Mouse (Mus musculus) Patski (cell line): ENCODE measurements around the gene Clstn1. TPM values are rescaled to one million over a fixed set of nuclear protein-coding genes. Genes with fewer than 3 reads are reported as not detected.

Experiments
- ATAC-seq: fragments of 100-300 bp; one replicate; pipeline ENCODE4 v1.8.0; 2021
- CTCF ChIA-PET: fragments of 350-600 bp; sonication (Branson Sonifier 250); formaldehyde crosslinking; loops from one replicate; lab custom pipeline; 2022; ENCODE audit warnings: inconsistent platforms; lab: Charles Lee
- POLR2A ChIA-PET: fragments of 350-600 bp; sonication (Branson Sonifier 250); formaldehyde crosslinking; loops from one replicate; lab custom pipeline; 2022; ENCODE audit warnings: antibody characterized with exemption, inconsistent platforms; lab: Charles Lee
- DNase-seq: peaks from one replicate; pipeline ENCODE4 v3.0.0-alpha.2; 2011; ENCODE audit warnings: low read depth, low spot score
- H3K27me3 ChIP-seq: fragments of 371-371 bp; one replicate; pipeline ENCODE4 v1.5.1; 2021
- CTCF ChIP-seq: fragments of 100-300 bp; IDR thresholded peaks from one replicate; pipeline ENCODE4 v1.5.1; 2021
- in situ Hi-C: fragments of 300-500 bp; cut with MboI; formaldehyde crosslinking; loops from 3 replicates; pipeline ENCODE4 v1.11.1; 2018; ENCODE audit warnings: low pct_unique_long_range_greater_than_20kb, mixed read lengths
- polyA plus RNA-seq: library from polyadenylated mRNA; unstranded; gene quantifications from one replicate; pipeline ENCODE4 v1.2.3, GENCODE M21; 2021

The Clstn1 gene
- polyA plus RNA-seq, 1 experiment from 2014 or later = 195 TPM

- no peaks in the 10 kb centered on the region for H3K27me3 ChIP-seq
- in situ Hi-C loops = no loop called here
- ChIA-PET POLR2A (no interaction called here), CTCF (no interaction called here)
- TF ChIP-seq CTCF = no peak
- ATAC-seq = no peak
- DNase-seq = no peak
Measured at GRCm38 (mm10) chr4:149684841-149685623, 98.8 kb downstream of the Clstn1 start.

- no peaks in the 10 kb centered on the region for H3K27me3 ChIP-seq
- DNase-seq (no peak), ATAC-seq (no peak)
- TF ChIP-seq CTCF = no peak
- ChIA-PET POLR2A (no interaction called here), CTCF (interaction anchor here (1.5 kb wide), 1 partner anchor 10 kb away, joined by 3 read pairs; no protein-coding TSS in a partner anchor)
- in situ Hi-C loops = no loop called here
Measured at GRCm38 (mm10) chr4:149688861-149689260, 102.6 kb downstream of the Clstn1 start.

- in situ Hi-C loops = no loop called here
- ATAC-seq (no peak), DNase-seq (no peak)
- POLR2A ChIA-PET = interaction anchor here (1.2 kb wide), 1 partner anchor 155 kb away, joined by 3 read pairs; no protein-coding TSS in a partner anchor
- TF ChIP-seq CTCF = no peak
- H3K27me3 ChIP-seq = no peaks in the 10 kb centered on the region
- CTCF ChIA-PET = interaction anchor here (1.0 kb wide), 1 partner anchor 11 kb away, joined by 4 read pairs; no protein-coding TSS in a partner anchor
Measured at GRCm38 (mm10) chr4:149689822-149690700, 103.8 kb downstream of the Clstn1 start.

- in situ Hi-C loops = no loop called here
Measured at GRCm38 (mm10) chr4:149690828-149691280, 104.6 kb downstream of the Clstn1 start.

GRCm38 (mm10) chr4:149691368-149691767 lies 105.1 kb downstream of the Clstn1 start:
- no peak for ATAC-seq
- in situ Hi-C loops = no loop called here
- CTCF ChIA-PET = interaction anchor here (1.2 to 1.5 kb wide), 3 partner anchors 11 to 63 kb away, joined by 3 to 5 read pairs (median 3); partner anchors contain the start of gene Pik3cd
- POLR2A ChIA-PET = interaction anchor here (1.2 kb wide), 1 partner anchor 157 kb away, joined by 3 read pairs; no protein-coding TSS in a partner anchor
- TF ChIP-seq CTCF = no peak
- no peaks in the 10 kb centered on the region for H3K27me3 ChIP-seq
- DNase-seq = no peak

More at GRCm38 (mm10) chr4:149690828-149691280, 104.6 kb downstream of the Clstn1 start:
- DNase-seq (no peak), ATAC-seq (no peak)
- TF ChIP-seq CTCF = no peak
- H3K27me3 ChIP-seq = no peaks in the 10 kb centered on the region
- CTCF ChIA-PET = interaction anchor here (1.0 to 1.5 kb wide), 3 partner anchors 10 to 20 kb away, joined by 3 to 5 read pairs (median 4); partner anchors contain the start of gene Pik3cd
- POLR2A ChIA-PET = interaction anchor here (1.2 kb wide), 1 partner anchor 156 kb away, joined by 3 read pairs; no protein-coding TSS in a partner anchor

- no peak for ATAC-seq
- no peak for TF ChIP-seq CTCF
- DNase-seq = no peak
- no peaks in the 10 kb centered on the region for H3K27me3 ChIP-seq
- ChIA-PET POLR2A (no interaction called here), CTCF (no interaction called here)
- in situ Hi-C loops = no loop called here
Measured at GRCm38 (mm10) chr4:149696189-149696971, 110.1 kb downstream of the Clstn1 start.

- TF ChIP-seq CTCF = no peak
- ATAC-seq (no peak), DNase-seq (no peak)
- CTCF ChIA-PET = no interaction called here
- H3K27me3 ChIP-seq = no peaks in the 10 kb centered on the region
- POLR2A ChIA-PET = interaction anchor here (0.7 kb wide), 1 partner anchor 59 kb away, joined by 3 read pairs; no protein-coding TSS in a partner anchor
- in situ Hi-C loops = no loop called here
Measured at GRCm38 (mm10) chr4:149697506-149698196, 111.4 kb downstream of the Clstn1 start.

- ChIA-PET POLR2A (interaction anchor here (0.7 kb wide), 1 partner anchor 60 kb away, joined by 3 read pairs; no protein-coding TSS in a partner anchor), CTCF (no interaction called here)
- no peaks in the 10 kb centered on the region for H3K27me3 ChIP-seq
- in situ Hi-C loops = no loop called here
- ATAC-seq (no peak), DNase-seq (no peak)
- TF ChIP-seq CTCF = no peak
Measured at GRCm38 (mm10) chr4:149698197-149698821, 112.0 kb downstream of the Clstn1 start.

Other genes starting within 250 kb of the Clstn1 start
- gene Ube4b, start 159.7 kb upstream of the Clstn1 start, polyA plus RNA-seq = 63.9 TPM
- not detected for gene Rbp7, start 131.5 kb upstream of the Clstn1 start, polyA plus RNA-seq
- gene Tmem274, start 109.1 kb upstream of the Clstn1 start, polyA plus RNA-seq = not detected
- gene Nmnat1, start 101.3 kb upstream of the Clstn1 start, polyA plus RNA-seq = 19.5 TPM
- gene Lzic, start 101.2 kb upstream of the Clstn1 start, polyA plus RNA-seq = 27.2 TPM
- 17.3 TPM for gene Ctnnbip1, start 68.2 kb upstream of the Clstn1 start, polyA plus RNA-seq
- 0.51 TPM for gene Pik3cd, start 116.1 kb downstream of the Clstn1 start, polyA plus RNA-seq
- 27.9 TPM for gene Tmem201, start 151.6 kb downstream of the Clstn1 start, polyA plus RNA-seq
- 23.3 TPM for gene Slc25a33, start 187.8 kb downstream of the Clstn1 start, polyA plus RNA-seq